Mouse (Mus musculus) urinary bladder, adult 18-20 months (tissue): ENCODE data around the gene Egflam.

Experiments used
- DNase-seq, 2 experiments: peaks; one replicate each; pipeline ENCODE4 v3.0.0; 2022; ENCODE audit warnings: low spot score in 2 of 2, mixed read lengths in 2 of 2

The Egflam gene

DNA sequence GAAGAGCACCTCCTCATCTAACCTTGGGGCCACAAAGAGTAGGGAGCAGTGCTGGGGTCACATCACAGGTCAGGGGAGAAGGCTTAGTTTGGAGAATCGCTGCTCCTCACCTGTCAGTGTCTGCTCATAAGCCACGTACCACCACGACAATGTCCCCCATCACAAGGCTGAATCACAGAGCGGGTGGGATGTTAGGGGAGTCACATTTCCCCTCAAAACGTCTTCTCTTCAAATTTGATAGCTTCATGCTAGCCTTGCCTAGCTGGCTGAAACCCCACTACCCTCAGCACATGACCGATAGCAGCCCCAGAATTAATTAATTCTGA is 181.0 kb downstream of the Egflam start:
- DNase-seq: no peak

DNA sequence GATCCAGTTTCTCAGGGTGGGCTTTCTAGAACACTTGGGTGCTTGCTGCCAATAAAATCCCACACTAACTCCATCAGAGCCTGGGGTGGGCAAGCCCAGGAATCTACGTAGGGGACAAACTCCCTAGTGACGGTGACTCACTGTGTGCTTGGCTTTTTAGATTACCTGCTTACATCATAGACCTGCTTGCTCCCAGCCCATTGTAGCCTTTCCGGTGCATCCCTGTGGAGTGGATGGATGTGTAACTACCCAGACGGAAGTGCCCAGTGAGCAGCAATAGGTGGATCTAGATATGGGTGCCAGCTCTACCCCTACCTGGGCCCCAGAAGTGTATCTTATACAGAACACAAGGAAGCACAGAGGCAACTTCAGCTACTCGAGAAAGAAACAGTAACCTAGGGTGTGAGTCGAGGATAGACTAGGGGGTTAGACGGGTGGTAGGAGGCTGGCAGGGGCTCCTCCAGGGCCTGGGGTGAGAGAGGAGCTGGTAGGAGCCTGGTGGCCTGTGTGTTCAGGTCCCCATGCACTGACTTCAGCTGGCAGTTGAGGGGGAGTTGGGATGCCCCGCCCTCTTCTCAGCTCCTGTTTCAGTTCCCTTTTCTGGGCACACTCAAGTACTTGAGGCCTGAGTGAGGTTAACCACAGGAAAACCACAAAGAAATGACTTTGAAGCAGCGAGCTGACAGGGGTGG is 181.5 kb downstream of the Egflam start:
- no peak for DNase-seq

DNA sequence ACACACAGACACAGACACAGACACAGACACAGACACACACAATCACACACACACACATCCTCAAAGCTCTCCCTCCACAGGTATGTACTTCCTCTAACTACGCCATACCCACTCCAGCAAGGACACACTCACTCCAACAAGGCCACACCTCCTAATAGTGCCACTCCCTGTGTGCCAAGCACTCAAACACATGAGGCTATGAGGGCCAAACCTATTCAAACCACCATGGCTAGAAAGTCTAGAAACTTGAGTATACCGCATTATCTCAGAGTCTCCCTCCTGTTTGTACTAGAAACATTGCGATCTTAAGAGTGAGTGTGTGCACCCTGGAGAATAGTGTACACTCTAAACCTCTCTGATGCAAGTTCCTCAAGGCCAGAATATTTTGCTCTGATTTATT is 182.3 kb downstream of the Egflam start:
- no peak for DNase-seq

DNA sequence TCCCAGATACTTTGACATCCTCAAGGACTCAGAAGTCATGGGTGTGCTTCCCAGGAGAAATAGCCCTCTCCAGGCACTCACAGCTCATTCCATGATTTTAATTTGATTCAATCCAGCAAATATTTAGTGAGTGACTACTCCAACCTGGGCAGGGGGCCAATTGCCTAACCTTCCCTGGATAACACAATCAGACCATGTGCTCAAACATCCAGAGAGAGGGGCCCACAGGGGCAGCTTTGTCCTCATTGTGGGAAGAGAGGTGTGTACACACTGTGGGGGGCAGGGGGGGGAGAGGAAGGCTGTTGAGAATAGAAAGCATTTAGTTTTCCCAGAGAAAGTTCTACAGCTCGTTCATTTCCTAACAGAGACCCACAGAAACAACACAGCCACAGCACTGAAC is 184.5 kb downstream of the Egflam start:
- DNase-seq: peak in 1 of 2 experiments; percentile 19

DNA sequence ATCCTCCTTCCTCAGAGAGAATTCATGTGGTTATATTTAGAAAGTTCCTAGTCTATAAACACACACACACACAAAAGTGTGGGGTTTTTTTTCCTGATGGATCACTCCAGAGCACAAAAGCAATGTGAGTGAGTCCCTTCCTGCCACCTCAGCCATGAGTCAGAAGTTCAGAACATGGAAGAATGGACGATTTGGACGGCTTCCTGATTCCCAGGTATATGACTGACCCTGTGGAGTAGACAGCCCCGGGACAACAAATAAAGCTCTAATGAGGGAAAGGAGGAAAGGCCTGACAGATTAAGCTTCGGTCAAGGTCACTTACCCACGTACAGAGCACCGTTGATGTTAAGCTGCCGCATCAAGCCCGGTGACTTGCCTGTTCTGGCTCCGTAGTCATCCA is 190.0 kb downstream of the Egflam start:
- no peak for DNase-seq

DNA sequence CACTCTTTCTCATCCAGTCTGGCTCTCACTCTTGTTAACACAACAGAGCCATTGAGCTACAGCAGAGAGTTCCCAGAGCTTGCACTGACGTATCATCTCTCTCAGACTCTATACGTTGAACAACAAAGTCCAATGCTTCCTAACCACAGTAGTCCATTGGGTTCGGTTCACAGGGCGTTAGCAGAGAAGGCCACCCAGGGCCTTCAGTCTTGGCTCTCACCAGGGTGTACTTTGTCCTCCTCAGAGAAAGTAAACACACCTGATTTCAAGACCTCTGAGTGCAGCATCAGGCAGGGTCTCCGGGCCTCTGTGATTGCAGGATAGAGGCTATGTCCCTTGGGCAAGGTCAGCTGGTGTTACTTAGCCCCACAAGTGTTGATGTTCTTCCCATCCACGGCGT is 190.9 kb downstream of the Egflam start:
- DNase-seq: no peak

DNA sequence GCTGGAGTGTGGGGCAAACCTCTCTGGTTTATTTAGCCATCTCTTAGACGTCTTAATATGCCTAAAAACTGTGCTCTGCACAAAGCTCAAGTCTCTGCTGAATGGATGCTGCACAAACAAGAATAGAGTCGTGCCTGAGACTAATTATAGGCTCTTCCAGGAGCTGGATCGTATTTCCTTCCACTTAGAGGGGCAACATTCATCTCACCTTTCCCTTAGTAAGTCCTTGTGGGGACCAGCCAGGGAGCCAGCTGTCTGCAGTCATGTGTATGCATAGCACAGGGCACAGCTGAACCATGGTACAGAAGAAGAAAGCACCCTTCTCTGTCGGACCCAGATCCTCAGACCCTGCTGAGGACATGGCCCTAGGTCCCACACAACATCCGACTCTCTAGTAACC is 192.1 kb downstream of the Egflam start:
- no peak for DNase-seq

DNA sequence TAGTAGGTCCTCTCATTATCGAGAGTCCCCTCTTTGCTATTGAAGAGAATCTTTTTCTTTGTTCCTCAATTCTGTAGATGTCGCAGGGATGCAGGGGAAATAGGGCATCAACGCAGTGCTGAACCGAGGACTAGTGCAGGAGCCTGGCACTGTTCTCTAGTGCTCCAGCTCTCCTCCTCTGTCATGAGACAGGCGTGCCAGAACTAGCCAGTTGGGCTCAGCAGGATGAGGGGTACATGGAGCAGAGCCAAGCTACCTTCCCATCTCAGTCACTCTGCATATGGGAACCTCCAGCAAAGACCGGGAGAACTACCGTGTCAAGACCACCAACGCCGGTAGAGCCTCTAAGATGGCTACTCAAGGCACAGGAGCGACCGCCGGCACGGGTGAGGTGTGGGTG is 193.3 kb downstream of the Egflam start:
- no peak for DNase-seq

DNA sequence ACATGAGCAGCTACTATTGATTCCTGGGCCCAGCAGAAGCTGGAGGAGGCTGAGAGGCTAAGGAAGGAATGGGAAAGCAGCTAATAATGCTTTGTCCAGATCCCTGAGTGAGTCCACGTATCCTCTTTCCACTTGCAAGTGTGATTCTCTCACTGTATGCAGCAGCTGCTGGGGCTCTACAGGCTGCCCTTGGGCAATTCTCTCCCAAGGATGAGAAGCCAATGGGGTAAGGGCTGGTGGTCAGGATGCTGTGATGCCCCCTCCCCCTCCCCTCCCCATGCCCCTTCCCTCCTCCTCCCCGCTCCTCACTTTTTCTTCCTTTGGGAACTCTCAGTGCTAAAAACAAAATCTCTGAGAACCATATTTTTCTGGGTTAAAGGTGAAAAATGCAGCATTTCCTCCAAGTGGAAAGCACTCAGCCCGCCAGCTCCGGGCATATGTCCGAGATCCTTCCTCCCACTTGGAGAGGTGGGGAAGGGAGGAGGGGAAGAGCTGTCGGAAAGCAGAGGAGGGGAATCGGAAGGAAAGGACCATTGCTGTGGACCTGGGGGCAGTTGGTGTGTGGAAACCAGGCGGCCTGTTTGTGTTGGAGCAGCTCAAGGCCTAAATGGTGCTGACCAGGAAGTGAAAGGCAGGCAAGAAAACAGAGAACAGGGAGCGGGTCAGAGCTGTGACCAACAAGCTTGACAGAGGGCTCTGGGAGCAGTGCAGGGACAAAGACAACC is 194.4 kb downstream of the Egflam start:
- peak in 1 of 2 experiments; percentile 17 for DNase-seq

DNA sequence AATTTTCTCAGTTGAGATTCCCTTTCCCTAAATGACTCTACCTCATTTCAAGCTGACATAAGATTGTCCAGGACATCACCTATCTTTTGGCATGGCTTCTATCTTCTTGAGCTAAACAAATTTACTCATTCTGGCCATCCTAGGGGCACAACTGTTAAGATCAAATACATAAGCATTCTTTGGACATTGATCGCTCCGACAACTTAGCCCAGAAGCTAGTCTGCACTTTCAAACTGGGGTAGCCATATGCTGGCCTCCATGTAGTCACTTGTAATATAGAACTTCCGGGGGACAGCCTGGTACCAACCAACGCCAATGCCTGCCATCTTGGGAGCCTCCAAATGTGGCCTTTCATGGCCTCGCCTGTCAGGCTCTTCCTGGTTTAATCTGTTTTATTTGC is 195.2 kb downstream of the Egflam start:
- DNase-seq: no peak

DNA sequence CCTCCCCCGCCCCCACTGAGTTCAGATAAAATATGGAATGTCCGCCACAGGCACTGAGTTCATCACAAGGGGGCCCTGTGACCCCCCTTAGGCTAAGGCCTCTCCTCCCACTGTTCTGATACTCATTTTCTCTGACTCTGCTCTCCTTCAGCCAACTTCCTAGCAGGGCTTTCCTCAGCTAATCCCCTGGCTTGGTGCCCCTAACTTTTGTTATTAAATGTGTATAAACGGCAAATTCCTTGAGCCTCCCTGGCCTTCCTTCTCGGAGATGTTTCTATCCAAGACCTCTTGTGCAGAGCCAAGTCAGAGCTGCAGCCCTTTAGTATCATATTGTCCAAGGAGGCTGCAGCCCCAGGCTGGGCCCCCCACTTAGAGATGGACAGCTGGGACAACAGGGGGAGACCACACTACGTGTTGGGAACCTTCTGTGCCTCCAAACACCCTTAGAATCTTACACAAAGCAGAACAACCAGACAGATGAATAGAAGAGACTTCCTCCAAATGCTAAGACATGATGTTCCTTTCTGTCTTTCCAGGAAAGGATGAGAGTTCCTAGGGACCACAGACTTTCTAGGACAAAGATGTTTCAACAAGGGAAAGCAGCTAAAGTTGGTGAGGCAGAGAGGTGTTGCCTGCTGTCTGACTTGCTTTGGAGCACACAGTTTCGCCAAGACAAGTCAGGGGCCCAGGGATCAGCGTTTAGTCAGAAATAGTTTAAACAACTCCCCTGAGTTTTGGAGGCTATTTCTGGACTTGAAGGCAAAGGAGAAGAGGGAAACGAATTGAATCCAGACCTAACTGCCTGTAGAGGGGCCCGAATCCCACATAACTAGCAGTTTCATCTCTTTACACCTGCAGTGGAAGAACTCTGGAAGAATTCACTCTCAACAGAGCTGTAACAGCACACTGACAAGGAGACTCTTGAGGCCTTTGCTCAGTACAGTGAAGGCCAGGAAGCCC is 196.5 kb downstream of the Egflam start:
- peak in 1 of 2 experiments; percentile 31 for DNase-seq

DNA sequence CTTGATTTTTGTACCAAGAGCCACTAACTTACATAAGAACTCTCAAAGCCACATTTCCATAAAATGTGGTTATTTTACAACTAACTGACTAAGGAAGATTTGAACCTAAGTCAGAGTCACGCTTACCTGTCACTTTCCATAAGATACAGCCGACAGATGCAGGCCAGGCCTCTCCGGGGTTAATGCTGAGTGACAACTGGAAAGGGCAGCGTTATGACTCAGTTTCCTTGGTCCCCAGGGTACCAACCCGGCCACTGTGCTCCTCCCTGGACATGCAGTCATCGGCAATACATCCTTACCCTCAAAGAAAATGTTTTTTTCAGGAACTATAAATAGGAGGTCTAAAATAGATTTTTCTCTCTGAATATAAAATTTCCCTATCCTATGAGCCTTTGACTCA is 197.9 kb downstream of the Egflam start:
- DNase-seq: no peak

DNA sequence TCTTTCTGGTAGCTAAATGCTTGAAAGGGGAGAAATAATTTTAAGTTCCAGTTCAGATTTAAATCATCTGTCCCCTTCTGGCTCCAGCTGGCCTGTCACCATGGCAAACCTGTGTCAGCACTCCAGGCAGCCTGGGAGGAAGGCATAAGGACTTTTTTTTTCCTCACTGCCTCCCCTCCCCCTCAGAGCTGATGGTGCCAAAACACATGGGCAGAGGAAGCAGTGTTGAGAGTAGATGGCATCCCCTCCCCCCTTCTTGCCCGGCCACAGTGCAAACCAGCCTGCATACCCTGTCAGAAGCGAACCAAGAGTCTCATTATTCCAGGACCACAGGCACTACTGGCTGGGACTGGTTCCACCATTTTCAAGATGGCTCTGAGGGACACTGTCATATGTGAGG is 199.4 kb downstream of the Egflam start:
- DNase-seq: no peak

DNA sequence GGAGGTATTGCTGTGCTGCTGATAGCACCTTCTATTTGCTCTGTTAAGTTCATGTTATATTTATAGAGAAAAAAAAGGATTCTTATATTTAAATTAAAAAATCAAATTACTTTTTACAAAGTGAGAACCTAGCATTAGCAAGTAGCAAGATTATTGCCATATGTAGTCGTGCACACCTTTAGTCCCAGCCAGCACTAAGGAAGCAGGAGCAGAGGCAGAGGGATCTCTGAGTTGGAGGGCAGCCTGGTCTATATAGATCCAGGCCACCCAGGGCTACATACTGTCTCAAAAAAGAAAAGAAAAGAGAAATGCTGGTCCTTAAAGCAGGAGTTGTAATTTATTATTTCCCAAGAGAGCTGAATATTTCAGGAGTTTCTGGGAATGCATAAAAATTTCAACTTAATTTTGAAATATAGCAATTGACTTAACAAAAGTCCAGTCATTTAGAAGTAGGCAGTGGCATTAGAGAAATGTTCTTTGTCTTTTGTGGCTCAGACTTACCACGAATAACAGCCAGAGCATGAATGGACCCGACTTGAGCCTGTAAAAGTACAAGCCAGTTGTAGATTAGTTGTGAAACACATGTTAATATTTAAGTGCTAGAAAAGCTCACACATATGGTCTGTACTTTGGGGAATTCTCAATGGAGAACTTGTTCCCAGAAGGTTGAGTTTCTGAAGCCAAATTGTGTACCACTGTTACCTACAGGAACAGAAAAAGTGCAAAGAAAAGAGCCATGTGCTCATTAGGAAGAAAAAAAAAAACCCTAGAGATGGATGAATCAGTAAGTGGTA is 200.3 kb downstream of the Egflam start:
- DNase-seq: no peak

DNA sequence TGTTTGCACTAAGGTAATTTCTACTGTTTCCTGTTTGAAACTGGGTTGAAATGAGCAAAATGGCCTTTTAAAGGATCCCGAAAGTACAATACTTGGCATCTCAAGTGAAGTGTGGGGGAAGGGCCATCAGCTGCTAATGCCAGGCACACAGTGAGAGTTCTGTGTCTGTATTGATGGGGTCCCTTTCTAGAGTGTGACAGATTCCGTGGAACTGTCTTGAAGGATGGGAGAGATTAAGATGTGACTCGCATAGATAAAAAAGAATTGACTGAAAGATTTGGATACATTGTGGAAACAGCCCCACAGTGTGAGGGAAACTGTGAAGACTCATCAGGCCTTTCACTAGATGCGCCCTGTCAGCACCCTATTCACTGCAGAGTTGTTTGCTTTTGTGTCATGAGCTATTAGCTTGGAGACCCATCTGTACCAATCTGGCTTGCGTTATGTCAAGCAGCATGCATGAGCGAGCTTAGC is 203.4 kb downstream of the Egflam start:
- no peak for DNase-seq

DNA sequence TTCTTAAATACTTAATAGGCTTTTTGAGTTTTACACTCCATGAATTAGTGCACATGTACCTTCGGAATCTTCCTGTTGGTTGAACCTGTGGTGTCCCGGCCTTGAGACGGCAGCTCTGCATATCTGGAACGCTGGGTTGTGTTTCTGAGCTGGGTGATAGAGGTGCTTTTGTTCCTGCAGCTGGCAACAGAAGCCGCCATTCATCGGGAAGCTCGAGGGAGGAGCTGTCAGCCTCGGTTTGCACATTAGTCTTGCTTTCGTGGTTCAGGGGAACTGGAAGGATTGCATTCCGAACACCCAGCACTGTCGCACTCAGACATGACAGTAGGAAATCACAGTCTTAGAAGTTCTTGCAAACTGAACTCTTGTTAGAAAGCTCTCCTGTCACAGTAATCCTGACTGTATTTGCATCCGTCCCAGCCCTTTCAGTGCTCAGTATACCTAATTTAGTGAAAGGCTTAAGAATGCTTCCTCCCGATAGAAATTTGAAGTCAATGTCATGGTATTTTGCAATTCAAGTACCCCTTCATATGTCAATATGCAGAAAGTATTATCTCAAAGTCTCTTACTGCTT is 204.0 kb downstream of the Egflam start:
- DNase-seq: no peak

DNA sequence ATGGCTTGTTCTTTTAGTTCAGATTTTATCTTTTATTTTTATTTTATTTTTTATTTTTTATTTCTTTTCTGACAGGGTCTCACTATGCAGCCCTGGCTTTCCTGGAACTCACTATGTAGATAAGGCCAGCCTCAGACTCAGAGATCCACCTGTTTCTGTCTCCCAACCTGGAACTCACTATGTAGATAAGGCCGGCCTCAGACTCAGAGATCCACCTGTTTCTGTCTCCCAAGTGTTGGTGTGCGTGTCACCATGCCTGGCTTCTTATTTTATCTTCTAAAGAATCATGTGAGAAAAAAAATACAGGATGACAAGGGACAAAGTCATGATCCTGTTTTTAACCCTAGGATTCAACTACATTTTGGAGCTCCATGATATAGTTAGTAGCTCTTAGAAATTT is 205.6 kb downstream of the Egflam start:
- no peak for DNase-seq

DNA sequence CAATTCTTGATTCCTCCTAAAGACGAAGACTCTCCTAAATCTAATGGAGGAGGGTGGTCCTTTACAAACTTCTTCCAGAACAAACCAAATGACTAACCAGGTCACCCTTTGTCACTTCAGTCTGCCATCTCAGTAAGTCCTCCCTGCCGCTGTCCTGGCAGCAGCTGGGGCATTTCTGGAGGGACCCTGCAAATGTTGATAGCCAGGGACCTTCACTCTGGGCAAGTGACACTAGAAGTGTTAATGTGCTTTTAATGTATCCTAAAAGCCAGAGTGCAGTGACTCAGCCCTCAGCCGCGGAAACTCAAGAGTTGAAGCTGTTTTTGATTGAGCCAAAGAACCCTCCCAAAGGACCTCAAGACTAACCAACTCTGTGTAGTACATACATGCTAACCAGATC is 207.1 kb downstream of the Egflam start:
- no peak for DNase-seq

DNA sequence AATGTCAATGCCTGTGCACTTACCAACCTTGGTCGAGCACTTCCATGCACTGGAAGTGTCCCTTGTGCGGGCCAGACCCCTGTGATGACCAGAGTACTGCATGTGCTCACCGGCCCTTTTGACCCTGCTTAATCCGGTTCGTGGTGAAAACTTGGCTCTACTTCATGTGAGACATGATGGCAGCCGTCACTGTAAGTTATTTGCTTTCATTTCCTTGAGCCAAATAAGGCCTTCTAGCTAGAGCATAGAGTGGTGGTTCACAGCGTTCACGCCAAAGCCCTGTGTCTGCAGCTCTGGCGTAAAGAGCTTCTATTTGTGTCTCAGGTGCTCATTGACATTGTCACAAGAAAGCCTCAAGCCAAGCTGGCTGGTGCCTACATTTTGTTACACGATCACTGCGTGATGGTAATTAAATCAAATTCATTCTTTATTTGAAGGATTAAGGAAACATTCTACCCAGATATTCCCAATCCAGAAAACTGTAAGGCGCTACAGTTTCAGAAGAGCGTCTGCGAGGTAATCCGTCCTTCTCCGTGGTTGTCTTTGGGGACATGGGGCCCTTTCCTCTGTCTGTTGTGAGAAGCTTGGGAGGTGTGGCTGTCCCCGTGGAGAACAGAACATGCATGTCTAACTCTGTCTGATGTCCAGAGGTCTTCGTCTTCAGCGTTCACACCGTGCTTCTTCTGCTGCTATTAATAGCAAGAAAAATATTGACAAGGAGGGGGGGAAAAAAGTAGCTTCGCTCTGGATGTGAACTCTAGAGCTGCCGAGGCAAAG is 208.3 kb downstream of the Egflam start:
- no peak for DNase-seq

DNA sequence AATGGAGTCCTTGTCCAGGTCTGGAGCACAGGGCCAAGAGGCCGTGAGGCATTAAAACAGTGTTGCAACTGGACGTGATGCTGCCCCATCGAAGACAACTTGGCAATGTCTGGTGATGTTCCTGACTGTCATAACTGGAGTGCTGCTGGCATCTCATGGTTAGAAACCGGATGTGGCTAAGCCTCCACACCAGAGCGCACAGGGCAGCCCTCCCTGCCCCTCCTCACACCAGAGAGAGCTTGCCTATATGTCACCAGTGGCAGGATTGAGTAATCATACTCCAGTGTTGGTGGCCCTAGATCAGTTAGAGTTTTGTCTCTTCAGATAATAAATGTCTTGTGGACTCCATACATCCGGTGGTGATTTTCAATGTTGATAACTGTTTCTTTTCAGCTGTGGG is 210.5 kb downstream of the Egflam start:
- DNase-seq: no peak

DNA sequence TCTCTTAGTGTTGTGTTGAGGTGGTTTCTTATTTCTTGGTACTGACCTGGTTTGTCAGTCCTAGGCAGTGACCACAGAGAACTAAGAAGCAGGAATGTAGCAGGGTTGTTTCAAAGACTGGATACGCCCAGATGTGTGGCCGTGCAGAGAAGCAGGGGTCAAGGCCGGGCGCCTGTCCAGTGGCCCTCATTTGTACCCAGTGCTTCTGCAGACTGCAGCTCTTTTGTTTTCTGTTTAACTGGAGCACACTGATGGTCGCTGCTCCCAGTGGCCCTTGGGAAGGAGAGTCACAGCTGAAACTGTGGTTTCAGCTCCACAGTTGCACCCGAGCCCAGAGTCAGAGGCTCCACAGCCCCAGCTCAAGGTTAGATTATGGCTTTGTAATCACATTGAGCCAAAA is 217.6 kb downstream of the Egflam start:
- no peak for DNase-seq
